Mouse (Mus musculus): ENCODE results near the gene Gm37240. TPM values are rescaled to one million over a fixed set of nuclear protein-coding genes. Genes with fewer than 3 reads are reported as not detected.
A peak's percentile ranks its signal among the peaks of the same experiment; 100 is the strongest.

The Gm37240 gene
- polyA plus RNA-seq, 1 experiment, result not detected

DNA sequence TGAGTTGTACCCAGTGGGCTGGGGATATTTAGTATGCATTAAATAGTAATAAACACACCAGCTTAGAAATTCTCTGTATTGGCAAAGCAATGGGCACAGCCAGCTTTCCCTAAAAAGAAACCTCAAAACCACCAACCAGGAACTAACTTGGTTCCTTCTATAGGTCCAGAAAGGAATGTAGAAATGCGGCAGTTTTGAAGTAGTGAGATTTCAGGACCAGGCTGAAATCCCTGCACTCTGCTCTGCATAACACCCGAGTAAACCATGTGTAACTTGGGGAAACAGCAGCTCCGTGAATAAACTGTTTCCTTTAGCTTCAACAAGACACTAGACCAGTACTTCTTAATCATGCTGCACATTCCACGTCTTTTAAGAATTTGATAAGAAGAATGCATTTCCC lies 1306.6 kb downstream of the Gm37240 start:
- TF ChIP-seq GATA1 (IDR thresholded peaks at IDR 0.05; ENCODE audit: low read length), result no peak

DNA sequence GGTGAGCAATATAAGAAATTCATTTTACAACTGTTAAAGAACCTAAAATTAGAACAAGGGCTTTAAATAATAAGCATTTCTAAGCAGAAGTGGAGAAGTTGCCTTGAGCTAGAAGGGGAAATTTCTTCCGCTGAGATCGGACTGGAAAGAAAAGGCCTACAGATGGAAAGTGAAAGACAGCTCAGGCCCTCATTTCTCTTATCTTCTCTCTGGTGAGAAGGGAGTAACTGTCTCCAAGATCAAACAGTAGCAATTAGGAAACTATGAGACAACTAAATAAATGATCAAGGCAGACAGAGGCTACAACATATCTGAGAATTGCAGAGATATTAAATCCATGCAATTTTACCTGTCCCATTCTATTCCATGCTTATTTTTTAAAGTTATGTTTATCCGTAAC lies 1316.8 kb downstream of the Gm37240 start:
- TF ChIP-seq GATA1 (IDR thresholded peaks at IDR 0.05; ENCODE audit: low read length), result no peak

DNA sequence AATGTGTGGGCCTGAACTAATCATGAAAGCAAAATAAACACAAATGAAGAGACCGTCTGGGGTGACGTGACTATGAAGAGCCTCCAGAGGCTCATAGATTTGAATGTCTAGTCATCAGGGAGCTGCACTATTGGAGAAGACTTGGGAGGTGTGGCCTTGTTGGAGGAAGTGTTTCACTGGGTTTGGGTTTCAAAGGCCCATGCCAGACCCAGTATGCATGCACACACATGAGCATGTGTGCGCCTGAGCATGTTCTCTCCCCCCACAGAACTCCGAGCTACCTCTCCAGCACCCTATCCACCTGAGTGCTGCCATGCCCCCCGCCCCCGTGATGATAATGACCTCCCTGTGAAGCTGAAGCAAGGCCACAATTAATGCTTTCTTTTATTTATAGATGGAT lies 1317.7 kb downstream of the Gm37240 start:
- no peak for TF ChIP-seq GATA1 (IDR thresholded peaks at IDR 0.05; ENCODE audit: low read length)

DNA sequence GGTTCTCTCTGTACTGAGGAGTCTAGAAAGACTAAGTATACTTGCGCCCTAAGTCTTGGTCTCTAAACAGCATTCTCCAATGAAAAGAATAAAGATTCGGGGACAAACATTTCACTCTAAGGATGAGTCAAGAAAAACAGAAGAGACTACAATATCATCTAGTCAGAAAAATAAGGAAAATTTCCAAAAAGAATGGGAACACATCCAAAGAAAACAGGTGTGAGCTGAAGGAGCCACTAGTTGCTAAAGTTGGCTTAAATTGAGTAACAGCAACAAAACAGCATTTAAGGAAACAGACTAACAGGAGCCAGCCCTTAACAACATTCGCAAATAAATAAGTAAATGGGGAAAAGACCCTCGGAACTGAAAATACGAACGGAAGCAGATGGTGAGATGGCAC lies 1318.8 kb downstream of the Gm37240 start:
- TF ChIP-seq GATA1 (IDR thresholded peaks at IDR 0.05; ENCODE audit: low read length), result no peak

DNA sequence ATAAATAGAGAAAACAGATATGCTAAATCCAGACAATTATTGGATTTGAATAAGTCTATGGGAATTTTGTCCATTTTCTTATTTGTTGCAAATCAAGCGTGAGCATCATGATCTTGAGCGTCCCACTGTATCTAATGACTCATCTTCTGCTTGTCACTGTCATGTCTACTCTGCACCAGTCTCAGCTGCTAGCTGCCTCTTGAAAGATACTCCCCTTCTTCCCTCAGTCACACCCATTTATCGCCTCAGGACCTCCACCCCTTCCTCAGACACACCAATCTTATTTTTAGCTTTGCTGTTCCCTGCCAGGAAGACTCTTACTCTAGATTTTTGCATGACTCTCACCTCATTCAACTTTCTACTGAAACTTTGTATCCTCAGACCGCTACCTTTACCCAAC lies 1323.9 kb downstream of the Gm37240 start:
- TF ChIP-seq GATA1 (IDR thresholded peaks at IDR 0.05; ENCODE audit: low read length), result no peak

DNA sequence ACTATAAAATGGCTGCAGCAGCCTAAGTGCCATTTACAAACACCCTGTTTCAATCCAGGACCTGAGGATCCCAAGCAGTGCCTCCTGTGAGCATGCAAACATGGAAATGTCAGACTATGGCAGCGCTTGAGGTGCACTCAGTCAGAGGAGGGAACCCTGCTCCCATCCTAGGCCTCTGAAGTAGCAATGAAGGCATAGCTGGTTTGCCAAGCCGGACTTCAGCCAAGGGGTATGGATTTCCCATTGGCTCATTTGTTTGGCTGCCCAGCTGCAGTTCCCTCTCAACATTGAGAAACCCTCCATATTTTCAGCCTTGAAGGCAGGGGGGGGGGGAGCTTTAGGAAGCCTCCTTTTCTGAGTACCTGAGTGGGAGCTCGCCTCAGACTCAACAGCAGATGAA lies 1329.0 kb downstream of the Gm37240 start:
- TF ChIP-seq GATA1 (IDR thresholded peaks at IDR 0.05; ENCODE audit: low read length), result no peak

DNA sequence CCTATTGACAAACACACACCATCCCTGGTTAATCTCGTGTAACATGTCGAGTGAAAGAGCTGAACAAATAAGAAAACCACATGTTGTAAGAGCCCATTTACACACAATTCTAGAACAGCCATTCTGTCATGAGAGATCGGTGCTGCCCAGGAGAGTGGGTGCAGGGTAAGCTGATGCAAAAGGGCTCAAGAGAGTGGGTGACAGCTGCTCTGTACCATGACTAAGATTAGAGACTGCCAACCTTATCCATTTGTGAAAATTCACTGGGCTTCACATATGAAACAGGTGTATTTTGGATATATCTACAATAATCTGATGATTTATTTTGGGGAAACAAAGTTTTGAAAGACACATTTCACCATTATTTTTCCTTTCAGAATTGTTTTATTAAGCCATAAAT lies 1331.5 kb downstream of the Gm37240 start:
- no peak for TF ChIP-seq GATA1 (IDR thresholded peaks at IDR 0.05; ENCODE audit: low read length)

DNA sequence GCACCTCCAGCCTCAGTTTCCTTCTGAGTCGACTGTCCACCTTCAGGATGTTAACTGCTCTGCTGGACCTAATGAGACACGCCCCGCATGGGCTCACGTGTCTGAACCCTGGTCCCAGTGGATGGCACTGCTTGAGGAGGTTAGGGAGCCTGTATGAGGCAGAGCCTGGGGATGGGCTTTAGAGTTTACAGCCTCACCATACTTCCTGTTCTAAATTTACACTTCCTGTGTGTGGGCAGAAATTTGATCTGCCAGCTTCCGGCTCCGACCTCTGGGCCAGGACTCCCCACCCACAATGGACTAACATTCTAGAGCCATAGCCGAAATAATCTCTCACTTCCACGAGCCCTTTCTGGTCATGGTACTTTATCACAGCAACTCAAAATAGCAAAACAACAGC lies 1340.1 kb downstream of the Gm37240 start:
- no peak for TF ChIP-seq GATA1 (IDR thresholded peaks at IDR 0.05; ENCODE audit: low read length)

DNA sequence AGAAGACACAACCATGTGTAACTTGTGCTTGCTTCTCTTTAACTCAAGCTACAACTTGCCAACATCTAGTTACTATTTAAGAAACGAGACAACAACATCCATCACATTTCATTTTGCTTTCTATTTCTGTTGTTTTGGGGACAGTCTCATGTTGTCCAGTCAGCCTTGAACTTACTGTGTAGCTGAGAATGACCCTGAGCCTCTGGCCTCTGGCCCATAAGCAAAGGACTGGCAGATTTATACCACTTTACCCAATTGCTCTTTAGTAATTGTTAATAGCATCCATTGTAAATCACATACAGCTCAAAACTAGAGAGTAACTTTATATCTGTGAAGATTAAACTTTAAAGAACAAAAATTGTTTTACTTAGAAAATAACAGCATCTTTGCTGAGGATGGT lies 1345.4 kb downstream of the Gm37240 start:
- TF ChIP-seq GATA1 (IDR thresholded peaks at IDR 0.05; ENCODE audit: low read length), result no peak

DNA sequence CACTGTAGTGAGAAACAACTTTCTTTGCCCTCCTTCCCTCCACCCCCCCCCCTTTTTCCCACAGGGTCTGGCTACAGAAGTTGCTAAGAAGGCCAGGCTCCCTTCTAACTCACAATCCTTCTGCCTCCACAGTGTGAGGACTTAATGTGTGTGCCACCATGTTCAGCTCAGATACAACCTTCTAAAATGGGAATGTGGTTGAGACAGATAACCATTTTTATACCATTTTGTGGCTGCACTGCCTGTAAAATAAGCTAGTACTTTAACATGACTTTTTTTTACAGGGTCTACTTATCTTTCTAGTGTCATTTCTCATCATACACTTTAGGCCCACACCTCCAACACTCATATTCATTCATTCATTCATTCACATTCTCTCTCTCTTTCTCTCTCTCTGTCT lies 1346.7 kb downstream of the Gm37240 start:
- peak; percentile 20 for TF ChIP-seq GATA1 (IDR thresholded peaks at IDR 0.05; ENCODE audit: low read length)

DNA sequence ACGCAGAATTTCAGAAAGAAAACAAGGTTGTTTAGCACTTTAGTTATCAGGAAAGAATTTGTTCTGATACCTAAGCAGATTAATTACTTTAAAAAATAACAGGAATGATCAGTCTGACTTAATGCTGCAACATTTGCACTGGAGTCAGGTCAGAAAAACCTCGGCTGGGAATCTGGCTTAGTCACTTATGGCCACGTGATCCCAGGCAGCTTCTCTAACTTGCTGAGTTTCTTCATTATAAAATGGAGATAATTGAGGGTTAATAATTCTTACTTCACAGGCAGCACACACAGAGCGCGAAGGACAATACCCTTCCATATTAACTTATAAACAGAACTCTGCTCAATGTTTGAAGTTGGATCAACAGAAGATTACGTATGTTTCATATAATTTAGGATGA lies 1350.3 kb downstream of the Gm37240 start:
- no peak for TF ChIP-seq GATA1 (IDR thresholded peaks at IDR 0.05; ENCODE audit: low read length)

DNA sequence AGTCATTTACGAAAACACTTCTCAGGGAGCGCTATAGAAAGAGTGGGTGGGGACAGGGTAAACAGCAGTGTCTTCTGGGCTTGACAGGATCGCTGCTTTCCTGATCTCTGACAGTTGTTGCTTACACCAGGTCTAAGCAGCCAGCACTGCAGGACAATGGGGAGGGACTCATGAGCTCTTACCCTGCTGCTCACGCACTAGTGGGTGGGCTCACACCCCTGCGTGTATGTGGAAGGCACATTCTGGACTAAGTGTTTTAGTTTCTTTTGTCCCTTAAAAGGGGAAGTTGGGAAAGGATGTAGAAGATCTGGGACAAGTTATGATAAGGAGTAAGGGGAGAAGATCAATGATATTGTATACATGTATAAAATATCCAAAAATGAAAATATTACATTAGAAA lies 1354.1 kb downstream of the Gm37240 start:
- no peak for TF ChIP-seq GATA1 (IDR thresholded peaks at IDR 0.05; ENCODE audit: low read length)

DNA sequence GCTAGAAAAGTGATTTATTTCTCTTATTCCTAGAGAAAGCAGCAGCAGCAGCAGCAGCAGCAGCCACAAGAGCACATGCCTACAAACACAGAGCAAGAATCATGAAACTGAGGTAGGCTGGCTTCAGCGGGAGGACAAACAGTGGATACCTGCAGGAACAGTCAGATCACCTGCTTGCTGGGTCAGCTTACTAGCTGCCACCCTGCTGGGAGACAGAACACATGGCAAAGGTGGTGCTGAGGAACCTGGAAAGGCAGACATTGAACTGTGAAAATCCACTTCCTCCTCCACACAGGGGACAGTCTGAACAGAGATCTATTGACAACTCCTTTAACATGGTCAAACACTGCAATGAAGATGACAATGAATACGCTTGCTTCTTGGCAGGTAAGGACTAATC lies 1358.3 kb downstream of the Gm37240 start:
- TF ChIP-seq GATA1 (IDR thresholded peaks at IDR 0.05; ENCODE audit: low read length), result no peak

DNA sequence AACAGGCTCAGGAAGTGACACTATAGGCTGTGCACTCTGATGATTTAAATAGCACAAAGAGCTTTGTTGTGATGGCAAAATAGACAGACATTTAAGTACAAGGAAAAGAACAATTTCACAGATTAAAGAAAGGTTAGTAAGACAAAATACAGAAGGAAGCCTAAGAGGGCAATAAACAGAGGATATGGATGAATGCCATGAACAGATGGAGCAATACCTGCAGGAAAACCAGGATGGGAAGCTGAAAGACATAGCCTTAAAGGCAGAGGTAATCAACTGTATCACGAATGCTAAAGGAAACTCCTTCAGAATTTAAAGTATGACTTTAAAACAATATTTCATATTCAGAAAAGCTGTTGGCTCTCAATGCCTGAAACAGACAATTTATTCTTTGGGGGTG lies 1362.4 kb downstream of the Gm37240 start:
- TF ChIP-seq GATA1 (IDR thresholded peaks at IDR 0.05; ENCODE audit: low read length), result no peak

DNA sequence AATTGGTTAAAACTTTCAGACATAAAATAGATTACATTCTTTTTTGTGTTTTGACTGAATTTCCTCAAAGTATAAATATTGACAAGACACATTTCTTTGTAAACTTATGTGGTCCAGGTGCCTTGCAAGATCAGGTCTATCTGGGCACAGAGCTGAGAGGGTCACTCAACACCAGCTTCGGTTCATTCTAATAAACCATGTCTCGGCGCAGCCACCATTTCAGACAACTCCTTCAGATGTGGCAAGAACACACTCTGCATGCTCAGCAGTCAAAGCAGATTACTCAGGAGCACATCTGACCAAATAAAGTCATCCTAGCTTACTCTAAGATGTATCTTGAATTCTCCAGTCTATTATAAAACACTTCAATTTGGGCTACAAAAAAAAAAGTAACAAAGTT lies 1371.2 kb downstream of the Gm37240 start:
- TF ChIP-seq GATA1 (IDR thresholded peaks at IDR 0.05; ENCODE audit: low read length), result no peak

DNA sequence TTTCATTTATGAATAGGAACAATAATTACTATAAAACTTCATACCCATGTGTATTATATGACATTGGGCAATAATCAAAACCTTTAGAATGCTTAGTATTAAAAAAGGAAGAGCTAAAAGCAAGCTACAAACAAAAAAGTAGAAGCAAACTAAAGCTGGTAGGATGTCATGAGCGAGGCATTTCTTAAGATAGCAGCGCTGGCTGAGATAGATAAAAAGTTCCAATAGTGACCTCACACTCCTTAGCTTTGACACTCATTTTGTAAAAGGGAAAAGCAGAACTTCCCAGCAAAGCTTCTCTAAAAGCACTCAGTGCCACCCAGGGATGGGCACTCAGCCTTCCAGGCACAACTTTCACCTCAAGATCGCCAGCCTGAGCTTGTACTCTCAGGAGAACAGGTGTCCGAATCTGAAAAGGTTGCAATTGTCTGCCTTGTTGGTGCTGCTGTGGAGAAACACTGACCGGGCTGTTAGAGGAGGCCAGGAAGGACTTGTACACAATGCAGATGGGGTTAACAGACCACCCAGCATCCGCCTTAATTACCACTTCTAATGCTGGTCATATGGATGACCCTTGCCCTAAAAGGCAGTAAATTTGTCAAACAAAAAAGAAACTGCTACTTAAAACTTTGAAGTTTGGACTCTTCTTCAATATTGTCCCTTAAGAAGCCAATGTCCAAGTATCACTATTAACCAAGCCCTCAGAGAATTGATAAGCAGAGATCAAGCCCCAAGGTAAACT lies 1374.4 kb downstream of the Gm37240 start:
- TF ChIP-seq GATA1 (IDR thresholded peaks at IDR 0.05; ENCODE audit: low read length), result no peak

DNA sequence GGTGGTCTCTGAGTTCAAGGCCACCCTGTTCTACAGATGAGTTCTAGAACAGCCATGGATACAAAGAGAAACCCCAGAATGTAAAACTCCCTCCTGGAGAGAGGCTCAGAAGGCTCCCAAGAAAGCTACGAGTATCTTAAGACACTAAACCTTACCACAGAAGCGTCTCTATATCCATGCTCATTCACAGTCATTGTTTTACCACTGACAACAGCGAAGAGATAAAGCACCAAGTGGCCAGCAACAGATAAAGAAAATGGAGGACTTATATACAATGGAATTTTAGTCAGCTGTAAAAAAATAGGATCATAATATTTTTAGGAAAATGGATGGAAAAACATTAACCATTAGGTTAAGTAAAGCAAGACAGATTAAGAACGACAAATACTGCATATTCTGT lies 1382.1 kb downstream of the Gm37240 start:
- no peak for TF ChIP-seq GATA1 (IDR thresholded peaks at IDR 0.05; ENCODE audit: low read length)

DNA sequence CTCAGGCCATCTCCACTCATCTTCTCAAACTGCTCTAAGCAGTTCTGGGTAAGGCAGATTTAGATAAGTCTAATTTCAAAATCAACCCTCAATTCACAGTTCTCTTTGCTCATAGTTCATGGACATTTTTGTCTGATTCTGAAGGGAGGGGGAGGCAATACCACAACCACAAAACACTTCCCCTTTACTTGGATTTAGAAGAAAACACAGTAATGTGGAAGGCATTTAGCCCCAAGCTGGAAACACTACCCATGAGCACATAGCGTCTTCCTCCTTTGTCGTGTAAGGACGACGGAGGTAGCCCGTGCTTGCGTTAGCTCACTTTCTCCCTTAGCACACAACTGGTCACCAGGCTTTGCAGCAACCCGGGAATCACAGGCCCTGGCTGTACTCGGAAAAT lies 1383.0 kb downstream of the Gm37240 start:
- no peak for TF ChIP-seq GATA1 (IDR thresholded peaks at IDR 0.05; ENCODE audit: low read length)

Data from G1E-ER4 (cell line).